Mouse (Mus musculus): ENCODE results near the gene Pcdh8. TPM values are rescaled to one million over a fixed set of nuclear protein-coding genes. Genes with fewer than 3 reads are reported as not detected.

The Pcdh8 gene
- total RNA-seq, 4 experiments from 2014 or later, result 34.6 to 46.7 (median 41.4) TPM

DNA sequence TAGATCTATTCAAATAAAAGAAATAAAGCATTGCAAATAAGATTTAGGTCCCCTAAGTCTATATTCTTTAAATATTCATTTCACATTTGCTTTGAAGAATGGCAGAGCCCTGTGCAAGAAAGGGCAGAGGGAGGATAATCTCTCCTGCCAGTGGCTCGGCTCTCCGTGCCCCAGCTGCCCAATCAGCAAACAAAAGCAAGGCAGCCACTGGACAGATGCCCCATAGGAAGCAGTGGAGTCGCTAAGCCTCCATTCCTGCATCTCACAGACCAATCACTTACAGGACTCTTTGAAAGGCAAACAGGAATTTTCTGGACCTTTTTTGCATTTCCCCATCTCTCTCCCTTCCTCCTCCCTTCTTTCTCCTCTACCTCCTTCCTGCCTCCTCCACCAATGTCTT lies 17.0 kb downstream of the Pcdh8 start:
- DNase-seq (ENCODE audit: low spot score in 2 of 2), result no peak

- DNase-seq (ENCODE audit: low spot score in 2 of 2), result no peak
Observed at GRCm38 (mm10) chr14:79753733-79754132, 17.4 kb downstream of the Pcdh8 start.

GRCm38 (mm10) chr14:79740515-79740914 lies 30.6 kb downstream of the Pcdh8 start:
- no peak for DNase-seq (ENCODE audit: low spot score in 2 of 2)

DNA sequence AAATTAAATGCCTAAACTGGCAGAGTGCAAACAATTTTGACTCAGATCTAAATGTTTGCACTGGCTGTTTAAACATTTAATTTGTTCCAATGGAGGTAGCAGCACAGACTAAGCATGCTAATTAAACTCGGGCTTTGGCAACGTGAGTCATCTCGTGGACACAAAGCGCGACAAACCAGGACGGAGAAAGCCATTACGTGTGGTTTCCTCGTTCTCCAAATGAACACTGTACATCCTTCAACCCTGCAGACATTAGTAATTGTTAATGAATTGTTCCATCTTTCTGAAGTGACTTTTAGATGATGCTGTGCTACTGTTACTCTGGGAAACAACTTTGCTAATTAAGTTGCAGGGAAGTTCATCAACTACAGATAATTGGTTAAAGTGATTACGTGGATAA lies 32.7 kb downstream of the Pcdh8 start:
- DNase-seq (ENCODE audit: low spot score in 2 of 2), result no peak

GRCm38 (mm10) chr14:79737642-79738379 lies 33.3 kb downstream of the Pcdh8 start:
- no peak for DNase-seq (ENCODE audit: low spot score in 2 of 2)

DNA sequence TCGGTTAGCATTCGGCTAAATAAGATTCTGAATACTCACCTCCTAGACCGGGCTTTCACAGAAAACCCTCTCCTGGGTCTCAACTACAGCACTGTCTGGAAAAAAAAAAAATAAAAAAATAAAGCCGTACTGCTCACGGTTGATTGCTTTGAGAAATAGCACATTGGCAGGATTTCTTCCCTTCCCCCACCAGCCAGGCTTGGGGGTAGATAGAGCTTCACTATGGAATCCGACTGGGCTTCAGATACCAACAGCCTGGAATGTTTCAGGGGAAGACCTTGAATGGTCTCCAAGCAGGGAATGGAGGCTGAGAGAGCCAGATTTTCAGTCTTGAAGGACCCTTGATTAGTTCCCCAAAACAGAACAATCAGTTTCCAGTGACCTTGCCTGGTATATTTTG lies 34.3 kb downstream of the Pcdh8 start:
- DNase-seq (ENCODE audit: low spot score in 2 of 2), result no peak

GRCm38 (mm10) chr14:79733501-79733900 lies 37.6 kb downstream of the Pcdh8 start:
- no peak for DNase-seq (ENCODE audit: low spot score in 2 of 2)

- DNase-seq (ENCODE audit: low spot score in 2 of 2), result no peak
Observed at GRCm38 (mm10) chr14:79728811-79729210, 42.3 kb downstream of the Pcdh8 start.

- peak in 1 of 2 experiments; percentile 29 for DNase-seq (ENCODE audit: low spot score in 2 of 2)
Observed at GRCm38 (mm10) chr14:79724002-79724681, 47.0 kb downstream of the Pcdh8 start.

- DNase-seq (ENCODE audit: low spot score in 2 of 2), result no peak
Observed at GRCm38 (mm10) chr14:79722228-79722627, 48.9 kb downstream of the Pcdh8 start.

Small RNAs within 50 kb of the gene (microRNA-seq; reads per million reads assigned to microRNA genes)
- gene Mir759, result 0 reads per million in 2 experiments

Other genes starting within 250 kb of the Pcdh8 start
- 10 to 100 TPM; 87.9 to 97.3 (median 91.3) TPM for gene Sugt1, start 183.6 kb downstream of the Pcdh8 start, total RNA-seq (2022)
- 1 to 10 TPM; 1.2 to 2.7 (median 1.8) TPM for gene Cnmd, start 109.1 kb downstream of the Pcdh8 start, total RNA-seq (2022)
- gene Olfm4, start 212.8 kb upstream of the Pcdh8 start, total RNA-seq (2022), result 1 to 10 TPM in 1 of 4 experiments, under 1 TPM in 3; 0.39 to 1.2 (median 0.78) TPM